Mouse (Mus musculus): ENCODE results near the gene Lama5.

DNA sequence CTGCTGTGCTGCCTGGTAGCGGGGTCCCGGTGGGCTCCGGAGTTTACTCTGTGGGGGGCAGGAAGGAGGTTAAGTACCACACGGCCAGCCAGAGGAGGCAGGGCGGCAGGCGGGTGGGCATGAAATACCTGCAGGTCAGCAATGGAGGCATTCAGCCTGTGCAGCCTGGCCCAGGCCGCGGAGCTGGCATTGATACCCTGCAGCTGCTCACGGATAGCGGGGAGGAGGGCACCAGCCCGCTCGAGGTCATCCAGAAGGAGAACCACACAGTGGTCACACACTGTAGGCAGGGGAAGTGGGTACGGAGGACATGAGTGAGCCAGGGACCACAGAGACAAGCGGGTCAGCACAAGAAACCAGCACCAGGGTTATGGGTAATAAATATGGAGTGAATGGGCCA, 40.0 kb downstream of the Lama5 start:
- TF ChIP-seq HCFC1 (IDR thresholded peaks at IDR 0.05; ENCODE audit: borderline replicate concordance, insufficient read depth, low read length) (no peak), MAFK (IDR thresholded peaks at IDR 0.05; ENCODE audit: insufficient read depth, low read depth, low read length) (no peak), ZNF384 (IDR thresholded peaks at IDR 0.05; ENCODE audit: low read depth, low read length) (no peak), CHD2 (IDR thresholded peaks at IDR 0.05; ENCODE audit: low read depth, low read length) (no peak), ZC3H11A (IDR thresholded peaks at IDR 0.05; ENCODE audit: borderline replicate concordance, low read depth, low read length) (no peak)
